Mouse (Mus musculus): ENCODE results near the gene Hyal4. TPM values are rescaled to one million over a fixed set of nuclear protein-coding genes. Genes with fewer than 3 reads are reported as not detected.

Gene Hyal4
- total RNA-seq (2023), result not detected in 2 replicates

GRCm38 (mm10) chr6:24748029-24748428 lies at the start of gene Hyal4:
TSS of gene Hyal4 (plus strand) at chr6:24748329.

GRCm38 (mm10) chr6:24732945-24733344 lies 15.2 kb upstream of the Hyal4 start, which contains the start of gene Hyal6:
TSS of gene Hyal6 (plus strand) at chr6:24733245.

GRCm38 (mm10) chr6:24790888-24791287 lies 42.8 kb downstream of the Hyal4 start, which contains the start of gene Spam1:
TSS of gene Spam1 (plus strand) at chr6:24791188.

Other genes with a start within 250 kb of the Hyal4 start
- not detected in 2 replicates for gene Iqub, start 233.3 kb upstream of the Hyal4 start, total RNA-seq (2023)
- gene Ndufa5, start 220.3 kb upstream of the Hyal4 start, total RNA-seq (2023), result 30.8 and 35.0 TPM in 2 replicates
- gene Asb15, start 220.2 kb upstream of the Hyal4 start, total RNA-seq (2023), result not detected in 2 replicates
- not detected in 2 replicates for gene Lmod2, start 150.6 kb upstream of the Hyal4 start, total RNA-seq (2023)
- gene Wasl, start 83.3 kb upstream of the Hyal4 start, total RNA-seq (2023), result 37.2 and 47.7 TPM in 2 replicates
- not detected in 2 replicates for gene Hyal6, start 15.1 kb upstream of the Hyal4 start, total RNA-seq (2023)
- gene Spam1, start 42.9 kb downstream of the Hyal4 start, total RNA-seq (2023), result not detected in 2 replicates
- gene Hyal5, start 109.7 kb downstream of the Hyal4 start, total RNA-seq (2023), result not detected in 2 replicates
- 0.68 and 1.1 TPM in 2 replicates for gene Tmem229a, start 208.0 kb downstream of the Hyal4 start, total RNA-seq (2023)